In genomic region chr10:81541803-81542202, GRCm38 (mm10) we compare ENCODE assay signal across 8 mouse cellular contexts. TPM values are rescaled to one million over a fixed set of nuclear protein-coding genes. Genes with fewer than 3 reads are reported as not detected.
A peak's percentile ranks its signal among the peaks of the same experiment; 100 is the strongest.
DNase-seq lines count a peak whose midpoint lies in the region; ATAC-seq and TF ChIP-seq lines count a peak whose summit lies in the region.

No protein-coding gene starts in this region.

- TF ChIP-seq POLR2A in heart, adult 2 months (IDR thresholded peaks at IDR 0.05; ENCODE audit: insufficient read depth, low read depth, low read length), result peak; percentile 58

- intact Hi-C loops in heart, adult 2 months (cut with DNase I), result no loop called here

- peak overlapping the region; percentile 15 for H3K4me2 ChIP-seq in kidney, embryonic 14.5 days (replicated peaks; ENCODE audit: low read depth, low read length)
- H3K4me2 ChIP-seq in lung, embryonic 16.5 days (ENCODE audit: low read depth, low read length), result peak overlapping the region; percentile 23

- no peak; the same call in 1 of the 2 replicates for TF ChIP-seq EP300 in heart, adult 2 months (IDR thresholded peaks at IDR 0.05; ENCODE audit: insufficient read depth, low read depth, low read length)

- H3K4me3 ChIP-seq in layer of hippocampus, adult 2 months, result peak overlapping the region; percentile 17; the same call in 1 of the 2 replicates
- peak overlapping the region; percentile 47 for H3K4me3 ChIP-seq in heart, adult 2 months
- H3K4me3 ChIP-seq in kidney, embryonic 14.5 days (ENCODE audit: low read length), result no peak overlapping the region
- H3K4me3 ChIP-seq in lung, embryonic 16.5 days (ENCODE audit: low read length), result no peak overlapping the region

- H3K9ac ChIP-seq in heart, adult 2 months (ENCODE audit: low read depth, low read length), result peak overlapping the region; percentile 62
- H3K9ac ChIP-seq in kidney, embryonic 14.5 days (ENCODE audit: low read depth, low read length), result peak overlapping the region; percentile 25; the same call in 1 of the 2 replicates
- peak overlapping the region; percentile 57 for H3K9ac ChIP-seq in lung, embryonic 16.5 days (ENCODE audit: low read length)

- no peak for TF ChIP-seq CTCF in layer of hippocampus, adult 2 months (conservative IDR thresholded peaks at IDR 0.05)
- no peak for TF ChIP-seq CTCF in heart, adult 2 months (IDR thresholded peaks at IDR 0.05)

- H3K4me1 ChIP-seq in heart, adult 2 months (ENCODE audit: control insufficient read depth, insufficient read depth, low read length), result peaks cover 35% of the 10 kb centered on the region
- peaks cover 28% of the 10 kb centered on the region for H3K4me1 ChIP-seq in kidney, embryonic 14.5 days (ENCODE audit: control insufficient read depth, insufficient read depth, low read length)
- peaks cover 31% of the 10 kb centered on the region for H3K4me1 ChIP-seq in lung, embryonic 16.5 days (replicated peaks; ENCODE audit: control insufficient read depth, insufficient read depth, low read length)

- 8% methylated on average over 10 of the region's 10 CpGs for WGBS in heart, adult 2 months
- 67% methylated on average over 10 of the region's 10 CpGs for WGBS in kidney, embryonic 14.5 days
- 52% methylated on average over 10 of the region's 10 CpGs for WGBS in lung, embryonic 16.5 days

- peaks cover 19% of the 10 kb centered on the region for H3K79me2 ChIP-seq in heart, adult 2 months (replicated peaks; ENCODE audit: control insufficient read depth, insufficient read depth, low read length)

- peak overlapping the region; percentile 76 for H3K27ac ChIP-seq in layer of hippocampus, adult 2 months
- H3K27ac ChIP-seq in heart, adult 2 months, result peak overlapping the region; percentile 88
- no peak overlapping the region for H3K27ac ChIP-seq in kidney, embryonic 14.5 days (ENCODE audit: low read depth, low read length)
- H3K27ac ChIP-seq in lung, embryonic 16.5 days (ENCODE audit: low read length), result peak overlapping the region; percentile 55; the same call in 1 of the 2 replicates

- H3K9me3 ChIP-seq in kidney, embryonic 14.5 days (ENCODE audit: control insufficient read depth, low read length), result no peaks in the 10 kb centered on the region
- no peaks in the 10 kb centered on the region for H3K9me3 ChIP-seq in lung, embryonic 16.5 days (ENCODE audit: control insufficient read depth, low read length)

- no peaks in the 10 kb centered on the region for H3K36me3 ChIP-seq in heart, adult 2 months (ENCODE audit: control insufficient read depth, insufficient read depth, low read length)
- H3K36me3 ChIP-seq in kidney, embryonic 14.5 days (ENCODE audit: control insufficient read depth, insufficient read depth, low read length), result peaks cover 2% of the 10 kb centered on the region; the same call in 1 of the 2 replicates
- H3K36me3 ChIP-seq in lung, embryonic 16.5 days (ENCODE audit: control insufficient read depth, insufficient read depth, low read length), result 0 out of 2 replicates have a peak, but pooled peaks cover 5% of the 10 kb centered on the region

- H3K27me3 ChIP-seq in heart, adult 2 months (ENCODE audit: control insufficient read depth, insufficient read depth, low read length), result no peaks in the 10 kb centered on the region
- no peaks in the 10 kb centered on the region for H3K27me3 ChIP-seq in kidney, embryonic 14.5 days (ENCODE audit: control insufficient read depth, insufficient read depth, low read length)
- H3K27me3 ChIP-seq in lung, embryonic 16.5 days (ENCODE audit: control insufficient read depth, insufficient read depth, low read depth, low read length), result no peaks in the 10 kb centered on the region

- ATAC-seq in kidney, embryonic 14.5 days (ENCODE audit: low FRiP score, low TSS enrichment), result no peak
- ATAC-seq in lung, embryonic 16.5 days (ENCODE audit: low read depth), result no peak

- DNase-seq in layer of hippocampus, adult 2 months (ENCODE audit: low spot score in 2 of 2), result no peak
- DNase-seq in layer of hippocampus, postnatal 36 days, result no peak
- peak; percentile 82 to 88 for DNase-seq in heart, adult 2 months
- DNase-seq in thymus, postnatal 4 days, result no peak
- no peak for DNase-seq in thymus, adult 18-20 months
- no peak for DNase-seq in frontal cortex, adult 2 months (ENCODE audit: extremely low spot score in 1 of 2, low spot score in 1 of 2)

RNA-seq across cellular contexts. Expression of gene Gna11, which starts 3.2 kb away (rescaled TPM):
- 100 to 1,000 TPM; 118 to 123 TPM for total RNA-seq in layer of hippocampus, adult 2 months (2021)
- 100 to 1,000 TPM; 113 to 117 TPM for total RNA-seq in layer of hippocampus, postnatal 36 days (2021)
- 10 to 100 TPM; 46.6 to 53.5 TPM for total RNA-seq in heart, adult 2 months (2021)
- polyA plus RNA-seq in heart, adult 2 months (2012; rRNA removed), result 68.0 and 81.9 TPM in 2 replicates
- 77.7 and 89.2 TPM in 2 replicates for polyA plus RNA-seq in kidney, embryonic 14.5 days (2014; fragmentation: Nextera tagmentation; extraction: Ambion mirVana)
- polyA plus RNA-seq in lung, embryonic 16.5 days (2015; fragmentation: Nextera tagmentation; extraction: Ambion mirVana), result 68.7 and 70.9 TPM in 2 replicates
- 147 and 150 TPM in 2 replicates for polyA plus RNA-seq in frontal cortex, adult 2 months (2012; rRNA removed)

RNA-seq across cellular contexts. Expression of gene Aes, which starts 17.5 kb away (rescaled TPM):
- 100 to 1,000 TPM; 702 to 736 TPM for total RNA-seq in layer of hippocampus, adult 2 months (2021)
- 100 to 1,000 TPM; 667 to 720 TPM for total RNA-seq in layer of hippocampus, postnatal 36 days (2021)
- total RNA-seq in heart, adult 2 months (2021), result 1,000 to 10,000 TPM in 1 of 2 experiments, 100 to 1,000 TPM in 1; 982 to 1,113 TPM
- polyA plus RNA-seq in heart, adult 2 months (2012; rRNA removed), result 2,586 and 3,063 TPM in 2 replicates
- polyA plus RNA-seq in kidney, embryonic 14.5 days (2014; fragmentation: Nextera tagmentation; extraction: Ambion mirVana), result 408 and 609 TPM in 2 replicates
- 377 and 416 TPM in 2 replicates for polyA plus RNA-seq in lung, embryonic 16.5 days (2015; fragmentation: Nextera tagmentation; extraction: Ambion mirVana)
- polyA plus RNA-seq in frontal cortex, adult 2 months (2012; rRNA removed), result 867 and 972 TPM in 2 replicates

RNA-seq across cellular contexts. Expression of gene Gna15, which starts 17.8 kb away (rescaled TPM):
- total RNA-seq in layer of hippocampus, adult 2 months (2021), result 1 to 10 TPM; 1.9 to 2.5 TPM
- 1 to 10 TPM; 3.0 to 3.4 TPM for total RNA-seq in layer of hippocampus, postnatal 36 days (2021)
- total RNA-seq in heart, adult 2 months (2021), result 1 to 10 TPM; 1.1 to 1.5 TPM
- polyA plus RNA-seq in heart, adult 2 months (2012; rRNA removed), result 1.1 and 1.2 TPM in 2 replicates
- polyA plus RNA-seq in kidney, embryonic 14.5 days (2014; fragmentation: Nextera tagmentation; extraction: Ambion mirVana), result 0.23 and 0.60 TPM in 2 replicates
- 1.8 and 2.2 TPM in 2 replicates for polyA plus RNA-seq in lung, embryonic 16.5 days (2015; fragmentation: Nextera tagmentation; extraction: Ambion mirVana)
- polyA plus RNA-seq in frontal cortex, adult 2 months (2012; rRNA removed), result 2.9 and 3.7 TPM in 2 replicates

RNA-seq across cellular contexts. Expression of gene Tle2, which starts 32.6 kb away (rescaled TPM):
- total RNA-seq in layer of hippocampus, adult 2 months (2021), result 10 to 100 TPM; 34.0 to 46.8 TPM
- 10 to 100 TPM; 33.2 to 33.9 TPM for total RNA-seq in layer of hippocampus, postnatal 36 days (2021)
- 1 to 10 TPM; 6.8 to 7.4 TPM for total RNA-seq in heart, adult 2 months (2021)
- polyA plus RNA-seq in heart, adult 2 months (2012; rRNA removed), result 40.9 and 43.8 TPM in 2 replicates
- 29.3 and 30.4 TPM in 2 replicates for polyA plus RNA-seq in kidney, embryonic 14.5 days (2014; fragmentation: Nextera tagmentation; extraction: Ambion mirVana)
- 51.2 and 53.3 TPM in 2 replicates for polyA plus RNA-seq in lung, embryonic 16.5 days (2015; fragmentation: Nextera tagmentation; extraction: Ambion mirVana)
- polyA plus RNA-seq in frontal cortex, adult 2 months (2012; rRNA removed), result 120 and 136 TPM in 2 replicates

RNA-seq across cellular contexts. Expression of gene S1pr4, which starts 41.9 kb away (rescaled TPM):
- total RNA-seq in layer of hippocampus, adult 2 months (2021), result under 1 TPM; 0.39 to 0.95 TPM
- under 1 TPM; 0.40 to 0.65 TPM for total RNA-seq in layer of hippocampus, postnatal 36 days (2021)
- total RNA-seq in heart, adult 2 months (2021), result 1 to 10 TPM in 1 of 2 experiments, under 1 TPM in 1; 0.81 to 1.1 TPM
- polyA plus RNA-seq in heart, adult 2 months (2012; rRNA removed), result 2.0 and 3.1 TPM in 2 replicates
- polyA plus RNA-seq in kidney, embryonic 14.5 days (2014; fragmentation: Nextera tagmentation; extraction: Ambion mirVana), result 0.41 and 0.54 TPM in 2 replicates
- polyA plus RNA-seq in lung, embryonic 16.5 days (2015; fragmentation: Nextera tagmentation; extraction: Ambion mirVana), result 2.8 and 4.1 TPM in 2 replicates
- 0.94 and 1.1 TPM in 2 replicates for polyA plus RNA-seq in frontal cortex, adult 2 months (2012; rRNA removed)

Comparison
In these comparisons a context has a peak if more than half of its experiments do, and no peak if none do; other contexts are left out.
1. DNase-seq: peak in heart, adult 2 months (2 of 2); none in layer of hippocampus, adult 2 months (0 of 2), layer of hippocampus, postnatal 36 days (0 of 2), thymus, postnatal 4 days (single experiment), thymus, adult 18-20 months (0 of 2) and frontal cortex, adult 2 months (0 of 2).
2. H3K4me3 ChIP-seq: peak in layer of hippocampus, adult 2 months (single experiment) and heart, adult 2 months (single experiment); none in kidney, embryonic 14.5 days (single experiment) and lung, embryonic 16.5 days (single experiment).
3. Peak in every context shown above with its lines, with median percentiles within 50 percentile points of each other: H3K9ac ChIP-seq.